Mouse (Mus musculus) c-Kit-positive CD71-positive TER-119-negative erythroid progenitor cells, embryonic 14.5 days (primary cell): ENCODE data around the gene Defa17.
"Not testable (repeated sequence)": the region's sequence is repeated elsewhere in the genome, so short reads cannot be mapped to it uniquely, and the experiment has no call there.

Experiments used
- DNase-seq: peaks from one replicate; pipeline ENCODE4 v3.0.0-alpha.2; 2013; ENCODE audit warnings: low read depth

Defa17 gene

GRCm38 (mm10) chr8:21655480-21655879 lies at the start of gene Defa17:
TSS of gene Defa17 (plus strand) at chr8:21655780.
- DNase-seq = not testable (repeated sequence)

GRCm38 (mm10) chr8:21617883-21618282 lies 37.7 kb upstream of the Defa17 start, which contains the start of gene Defa26:
TSS of gene Defa26 (plus strand) at chr8:21618183.
- DNase-seq = not testable (repeated sequence)

- not testable (repeated sequence) for DNase-seq
These were observed 9.9 kb downstream of the Defa17 start, which contains the start of gene Defa34 for GRCm38 (mm10) chr8:21665497-21665896. TSS of gene Defa34 (plus strand) at chr8:21665797.

DNA sequence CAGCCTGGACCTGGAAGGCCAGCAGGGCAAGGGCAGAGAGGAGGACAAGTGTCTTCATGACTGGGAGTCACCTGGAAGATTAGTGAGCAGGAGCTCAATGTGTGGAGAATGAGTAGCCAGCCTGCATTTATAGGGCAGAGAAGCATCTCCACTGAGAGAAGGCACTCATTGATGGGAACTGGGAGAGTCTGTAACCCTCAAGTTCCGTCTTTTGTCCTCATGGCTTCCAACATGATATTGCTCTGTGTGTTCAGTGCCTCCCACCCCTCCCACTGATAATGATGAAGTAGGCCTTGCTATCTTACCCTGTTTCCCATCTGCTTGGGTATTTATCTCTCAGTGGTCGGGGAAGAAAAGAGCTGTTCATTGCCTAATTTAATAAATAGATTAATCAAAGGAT lies 48.0 kb downstream of the Defa17 start, which contains the start of gene AY761184:
Gene AY761184 (minus strand): TSS at position 101 of the 400 bp plus-strand sequence.
- DNase-seq = not testable (repeated sequence)
